Mouse (Mus musculus) liver, embryonic 14 days (tissue): Measurements from ENCODE around the gene Zfp651. TPM values are rescaled to one million over a fixed set of nuclear protein-coding genes. Genes with fewer than 3 reads are reported as not detected.

ENCODE experiments used
- polyA plus RNA-seq: library from polyadenylated mRNA; depleted of rRNA; stranded (reverse); fragments of >200 nt; gene quantifications from 2 replicates; pipeline ENCODE4 v1.2.3, GENCODE M21; 2012; rRNA removed

Zfp651 gene
- 1.9 TPM in 2 replicates for polyA plus RNA-seq

DNA sequence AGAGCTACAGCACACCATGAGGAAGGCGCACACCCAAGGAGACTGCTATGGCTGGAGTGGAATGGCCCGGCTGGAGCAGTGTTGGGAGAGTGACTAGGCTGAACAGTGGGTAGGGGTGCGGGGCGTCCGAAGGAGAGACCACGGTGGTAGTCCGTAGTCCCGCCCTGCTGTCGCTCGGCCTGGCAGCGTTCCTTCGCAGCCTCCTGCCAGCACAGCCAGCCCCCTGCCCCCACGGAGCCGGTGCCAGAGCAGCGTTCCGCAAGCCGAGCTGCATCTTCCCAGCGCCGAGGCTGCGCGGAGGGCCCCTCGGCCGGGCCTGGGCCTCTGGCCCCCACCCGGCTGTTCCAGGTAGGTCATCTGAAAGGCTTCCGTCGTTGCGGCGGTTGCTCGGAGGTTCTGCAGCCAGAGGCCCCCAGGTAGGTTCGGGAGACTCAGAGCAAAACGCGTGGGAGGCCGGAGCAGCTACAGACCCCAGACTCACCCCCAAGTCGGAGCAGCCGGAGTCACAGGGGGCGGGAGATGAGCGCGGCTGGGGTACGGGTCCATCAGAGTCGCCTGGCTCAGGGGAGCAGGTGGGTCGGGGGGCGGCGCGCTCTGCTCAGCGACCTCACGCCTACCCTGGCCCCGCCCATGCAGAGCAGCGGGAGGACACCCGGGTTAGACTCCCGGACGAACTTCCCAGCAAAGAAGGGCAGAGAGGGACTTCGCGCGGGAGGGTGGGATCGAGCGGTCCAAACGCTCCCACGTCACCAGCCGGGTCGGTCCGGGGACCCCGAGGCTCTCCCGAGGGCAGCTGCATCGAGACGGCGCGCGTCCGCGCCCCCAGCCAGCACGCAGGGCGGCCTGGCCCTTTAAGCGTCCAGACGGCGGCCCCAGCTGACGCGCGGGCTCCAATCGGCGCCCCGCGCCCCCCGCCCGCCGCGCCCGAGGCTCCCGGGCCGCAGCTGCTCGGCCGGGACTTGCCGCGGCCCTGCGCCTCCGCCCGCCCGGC is at the start of gene Zfp651:
TSS of gene Zfp651 (plus strand) at position 240 of the 991 bp plus-strand sequence.

DNA sequence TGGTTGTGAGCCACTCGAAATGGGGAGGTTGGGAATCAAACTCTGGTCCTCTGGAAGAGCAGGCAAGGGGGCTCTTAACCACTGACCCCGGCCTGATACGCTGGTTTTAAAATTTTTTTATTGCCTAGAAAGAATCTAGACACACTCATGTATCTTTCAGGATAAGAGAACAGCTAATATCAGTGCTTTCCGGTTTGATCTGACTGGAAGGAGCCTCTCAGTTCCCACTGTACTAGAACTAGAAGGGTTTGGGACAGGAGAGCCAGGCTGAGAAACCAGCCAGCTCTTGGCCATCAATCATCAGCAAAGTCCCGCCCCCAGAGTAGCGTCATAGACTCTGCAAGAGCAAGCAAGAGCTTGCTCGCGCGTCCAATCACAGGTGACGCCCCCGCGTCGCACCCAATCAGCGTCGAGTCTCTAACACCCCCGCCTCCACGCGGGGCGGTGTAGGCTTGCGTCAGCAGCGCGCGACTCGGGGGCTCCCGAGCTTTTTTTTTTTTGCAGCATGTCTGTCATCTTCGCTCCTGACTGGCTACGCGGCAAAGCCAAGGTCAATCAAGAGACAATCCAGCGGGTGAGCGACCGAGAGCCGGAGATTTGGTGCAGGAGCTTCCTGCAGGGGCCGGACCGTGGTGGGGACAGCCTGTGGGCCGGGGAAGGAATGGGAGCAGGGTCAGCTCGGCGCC is 49.1 kb upstream of the Zfp651 start, which contains the start of gene Ss18l2:
TSS of gene Ss18l2 (plus strand) at position 432 of the 686 bp plus-strand sequence.

DNA sequence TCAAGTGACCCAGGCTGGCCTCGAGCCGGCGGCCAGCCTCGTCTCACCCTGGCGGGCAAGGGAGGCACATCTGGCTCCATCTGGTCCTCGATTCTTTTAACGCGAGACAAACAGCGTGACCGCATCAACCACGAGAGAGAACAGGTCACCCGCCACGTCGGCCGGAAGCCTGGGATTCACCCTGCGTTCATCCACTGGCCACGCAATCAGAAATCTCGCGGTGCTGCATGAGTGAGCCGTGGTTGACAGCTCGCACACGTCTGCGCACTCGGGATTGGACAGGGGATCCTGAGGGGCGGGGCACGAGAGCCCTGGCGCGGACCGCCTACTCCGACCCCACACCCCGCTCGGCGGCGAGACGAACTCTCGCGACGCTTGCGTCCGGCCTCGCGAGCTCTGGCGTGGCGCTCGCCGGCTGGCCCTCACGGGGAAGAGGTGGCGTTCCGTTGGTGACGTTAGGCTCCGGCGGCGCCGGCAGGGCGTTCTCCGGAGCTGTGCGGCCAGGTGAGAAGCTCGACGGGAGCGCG is 40.3 kb upstream of the Zfp651 start, which contains the start of gene Nktr:
TSS of gene Nktr (plus strand) at position 378 of the 527 bp plus-strand sequence.

DNA sequence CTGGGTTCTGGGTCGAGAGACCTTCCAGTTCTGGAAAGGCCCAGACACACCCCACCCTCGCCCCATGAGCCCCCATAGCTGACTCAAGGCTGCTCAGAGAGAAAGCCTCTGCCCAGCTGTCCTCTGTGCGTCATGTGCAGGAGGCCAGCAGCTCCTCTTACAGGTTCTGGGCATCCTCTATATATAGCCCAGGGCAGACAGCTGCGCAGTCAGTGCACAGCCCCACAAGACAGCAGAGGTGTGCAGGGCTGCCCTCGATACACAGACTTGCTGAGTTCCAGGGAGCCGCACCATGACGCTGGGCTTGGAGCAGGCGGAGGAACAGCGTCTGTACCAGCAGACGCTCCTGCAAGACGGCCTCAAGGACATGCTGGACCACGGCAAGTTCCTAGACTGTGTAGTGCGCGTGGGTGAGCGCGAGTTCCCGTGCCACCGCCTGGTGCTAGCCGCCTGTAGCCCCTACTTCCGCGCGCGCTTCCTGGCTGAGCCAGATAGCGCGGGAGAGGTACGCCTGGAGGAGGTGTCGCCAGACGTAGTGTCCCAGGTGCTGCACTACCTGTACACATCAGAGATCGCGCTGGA is 18.4 kb downstream of the Zfp651 start, which contains the start of gene Klhl40:
TSS of gene Klhl40 (plus strand) at position 124 of the 582 bp plus-strand sequence.

DNA sequence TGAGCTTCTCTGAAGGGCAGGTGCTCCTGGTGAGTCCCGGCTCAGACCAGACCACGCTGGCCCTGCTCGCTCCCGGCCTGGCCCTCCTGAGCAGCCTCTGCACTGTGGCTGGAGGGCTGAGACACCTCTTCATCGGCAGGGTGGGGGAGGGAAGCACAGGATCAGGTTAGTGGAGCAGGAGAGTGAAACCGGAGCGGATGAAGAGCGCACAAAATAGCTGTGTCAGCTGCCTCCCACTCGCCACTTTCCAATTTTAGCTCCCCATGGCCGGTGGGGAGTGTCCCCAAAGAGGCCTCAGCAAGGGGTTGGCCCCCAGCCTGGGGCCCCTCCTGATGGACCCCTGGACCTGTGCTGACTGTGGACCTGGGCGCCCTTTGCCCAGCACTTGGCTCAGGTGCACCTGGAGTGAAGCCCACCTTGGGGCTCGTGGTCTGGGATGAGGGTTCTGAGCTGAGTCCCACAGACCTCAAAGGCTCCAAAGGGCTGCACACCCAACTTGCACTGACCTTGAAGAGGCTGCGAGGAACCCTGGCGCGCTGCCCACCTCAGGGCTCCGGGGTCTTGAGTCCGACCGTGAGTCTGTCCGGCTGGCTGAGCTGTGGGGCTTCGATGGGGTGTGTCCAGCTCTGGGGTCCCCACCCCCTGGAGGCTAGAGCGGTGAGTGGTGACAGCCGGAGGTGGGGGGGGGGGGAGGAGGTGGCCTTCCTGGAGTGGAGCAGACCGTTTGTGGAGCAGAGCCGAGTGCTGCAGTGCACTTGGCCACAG is 32.8 kb downstream of the Zfp651 start, which contains the start of gene Hhatl:
TSS of gene Hhatl (minus strand) at position 751 of the 765 bp plus-strand sequence.

Other genes with a start within 250 kb of the Zfp651 start
- gene Lyzl4, start 117.2 kb upstream of the Zfp651 start, polyA plus RNA-seq: 0.05 TPM in 1 of 2 replicates, not detected in the other
- gene Vipr1, start 116.6 kb upstream of the Zfp651 start, polyA plus RNA-seq: 0.17 and 0.18 TPM in 2 replicates
- gene Sec22c, start 53.8 kb upstream of the Zfp651 start, polyA plus RNA-seq: 1.5 and 2.2 TPM in 2 replicates
- 24.9 and 27.6 TPM in 2 replicates for gene Ss18l2, start 49.0 kb upstream of the Zfp651 start, polyA plus RNA-seq
- gene Nktr, start 40.2 kb upstream of the Zfp651 start, polyA plus RNA-seq: 37.1 and 44.9 TPM in 2 replicates
- 0.19 TPM in 1 of 2 replicates, not detected in the other for gene Klhl40, start 18.3 kb downstream of the Zfp651 start, polyA plus RNA-seq
- gene Hhatl, start 33.2 kb downstream of the Zfp651 start, polyA plus RNA-seq: 0.01 and 0.07 TPM in 2 replicates
- gene Ccdc13, start 80.1 kb downstream of the Zfp651 start, polyA plus RNA-seq: not detected in 2 replicates
- 24.5 and 25.4 TPM in 2 replicates for gene Higd1a, start 99.0 kb downstream of the Zfp651 start, polyA plus RNA-seq
- gene Ackr2, start 139.0 kb downstream of the Zfp651 start, polyA plus RNA-seq: 0.15 and 0.26 TPM in 2 replicates
- 0.49 and 0.73 TPM in 2 replicates for gene Cyp8b1, start 157.0 kb downstream of the Zfp651 start, polyA plus RNA-seq
- 0.10 and 0.12 TPM in 2 replicates for gene Fam198a, start 191.7 kb downstream of the Zfp651 start, polyA plus RNA-seq
- gene Pomgnt2, start 237.8 kb downstream of the Zfp651 start, polyA plus RNA-seq: 1.8 and 2.1 TPM in 2 replicates